Mouse (Mus musculus): ENCODE measurements at regions not wholly inside any gene's neighbourhood (a gene's known extent, or its start where the extent isn't known, plus 50 kb on each side); places are given as distances from the start of the nearest gene placed in this dataset.

GRCm38 (mm10) chr7:70646801-70647200 lies 280.3 kb upstream of the Nr2f2 start:
- no peak for DNase-seq (ENCODE audit: low spot score)

- DNase-seq (ENCODE audit: low spot score), result peak; percentile 31
These were observed 277.3 kb upstream of the Nr2f2 start for GRCm38 (mm10) chr7:70643694-70644301.

- no peak for DNase-seq (ENCODE audit: low spot score)
These were observed 276.5 kb upstream of the Nr2f2 start for GRCm38 (mm10) chr7:70643055-70643454.

- DNase-seq (ENCODE audit: low spot score), result no peak
These were observed 274.7 kb upstream of the Nr2f2 start for GRCm38 (mm10) chr7:70641217-70641616.

GRCm38 (mm10) chr7:70640574-70640973 lies 274.0 kb upstream of the Nr2f2 start:
- no peak for DNase-seq (ENCODE audit: low spot score)

GRCm38 (mm10) chr7:70638161-70638560 lies 271.6 kb upstream of the Nr2f2 start:
- no peak for DNase-seq (ENCODE audit: low spot score)

- DNase-seq (ENCODE audit: low spot score), result no peak
These were observed 267.5 kb upstream of the Nr2f2 start for GRCm38 (mm10) chr7:70634016-70634415.

GRCm38 (mm10) chr7:70633577-70633976 lies 267.0 kb upstream of the Nr2f2 start:
- no peak for DNase-seq (ENCODE audit: low spot score)

- peak; percentile 27 for DNase-seq (ENCODE audit: low spot score)
These were observed 259.2 kb upstream of the Nr2f2 start for GRCm38 (mm10) chr7:70625643-70626231.

GRCm38 (mm10) chr7:70624727-70625642 lies 258.4 kb upstream of the Nr2f2 start:
- DNase-seq (ENCODE audit: low spot score), result no peak

GRCm38 (mm10) chr7:70624031-70624726 lies 257.6 kb upstream of the Nr2f2 start:
- DNase-seq (ENCODE audit: low spot score), result peak; percentile 94

- DNase-seq (ENCODE audit: low spot score), result no peak
These were observed 252.9 kb upstream of the Nr2f2 start for GRCm38 (mm10) chr7:70619400-70619799.

- no peak for DNase-seq (ENCODE audit: low spot score)
These were observed 251.7 kb upstream of the Nr2f2 start for GRCm38 (mm10) chr7:70618270-70618669.

GRCm38 (mm10) chr7:70606511-70606910 lies 240.0 kb upstream of the Nr2f2 start:
- no peak for DNase-seq (ENCODE audit: low spot score)

GRCm38 (mm10) chr7:70604471-70605174 lies 238.1 kb upstream of the Nr2f2 start:
- no peak for DNase-seq (ENCODE audit: low spot score)

GRCm38 (mm10) chr7:70593027-70593426 lies 226.5 kb upstream of the Nr2f2 start:
- DNase-seq (ENCODE audit: low spot score), result no peak

- no peak for DNase-seq (ENCODE audit: low spot score)
These were observed 225.1 kb upstream of the Nr2f2 start for GRCm38 (mm10) chr7:70591361-70592256.

GRCm38 (mm10) chr7:70589713-70590112 lies 223.2 kb upstream of the Nr2f2 start:
- no peak for DNase-seq (ENCODE audit: low spot score)

- DNase-seq (ENCODE audit: low spot score), result no peak
These were observed 221.5 kb upstream of the Nr2f2 start for GRCm38 (mm10) chr7:70588061-70588460.

GRCm38 (mm10) chr7:70584480-70584879 lies 217.9 kb upstream of the Nr2f2 start:
- DNase-seq (ENCODE audit: low spot score), result peak; percentile 23
